Comparison of ENCODE assay signal across 8 mouse cellular contexts in the genomic region with DNA sequence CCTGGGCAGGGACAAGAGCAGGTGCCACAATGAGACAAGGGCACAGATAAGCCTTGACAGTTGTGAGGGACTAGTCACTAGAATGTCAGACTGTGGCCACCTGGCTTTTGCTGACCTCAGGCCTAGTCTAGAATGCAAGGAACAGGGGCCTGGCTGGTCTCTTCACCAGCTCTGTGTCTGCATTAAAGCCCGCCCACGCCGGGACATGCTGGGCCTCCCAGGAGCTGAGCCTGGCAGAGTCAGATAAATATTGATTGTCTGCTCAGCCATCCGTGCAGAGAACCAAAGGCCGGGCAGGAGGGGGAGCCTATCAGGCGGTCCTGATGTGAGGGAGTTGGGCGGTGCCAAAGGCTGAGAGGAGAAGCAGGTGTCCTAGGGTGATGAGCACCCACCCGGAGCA. TPM values are rescaled to one million over a fixed set of nuclear protein-coding genes. Genes with fewer than 3 reads are reported as not detected.
DNase-seq lines count a peak whose midpoint lies in the region; ATAC-seq and TF ChIP-seq lines count a peak whose summit lies in the region.

No protein-coding gene starts in this region.

- H3K27me3 ChIP-seq in kidney, embryonic 15.5 days: no peaks in the 10 kb centered on the region
- H3K27me3 ChIP-seq in kidney, adult 2 months (replicated peaks; ENCODE audit: control insufficient read depth, insufficient read depth, low read length): no peaks in the 10 kb centered on the region
- no peaks in the 10 kb centered on the region for H3K27me3 ChIP-seq in forebrain, postnatal 0 days (ENCODE audit: insufficient read depth, low read length)

- WGBS in kidney, embryonic 15.5 days: 22% methylated on average over 8 of the region's 8 CpGs
- 44% methylated on average over 8 of the region's 8 CpGs for WGBS in kidney, adult 2 months
- WGBS in forebrain, postnatal 0 days: 8% methylated on average over 8 of the region's 8 CpGs

- peak overlapping the region; percentile 79 for H3K27ac ChIP-seq in kidney, embryonic 15.5 days
- no peak overlapping the region for H3K27ac ChIP-seq in kidney, adult 2 months (ENCODE audit: insufficient read depth, low read depth, low read length)
- H3K27ac ChIP-seq in forebrain, postnatal 0 days (ENCODE audit: low read depth, low read length): no peak overlapping the region

- DNase-seq in kidney, adult 2 months: no peak
- DNase-seq in adrenal gland, postnatal 36 days: peak; percentile 22 to 23
- DNase-seq in forebrain, postnatal 0 days: no peak
- DNase-seq in mesoderm, embryonic 11.5 days (ENCODE audit: low read depth, low spot score): peak; percentile 69
- peak; percentile 76 for DNase-seq in yolk sac, embryonic 10.5 days (ENCODE audit: low spot score)
- no peak for DNase-seq in left cerebral cortex, adult 11 months (ENCODE audit: low spot score)
- no peak for DNase-seq in cerebellum, adult 11 months

- TF ChIP-seq CTCF in kidney, adult 2 months (conservative IDR thresholded peaks at IDR 0.05; ENCODE audit: insufficient read depth, insufficient read length, low read depth, low read length): no peak
- TF ChIP-seq CTCF in forebrain, postnatal 0 days (IDR thresholded peaks at IDR 0.05; ENCODE audit: low read depth): no peak

- peak; percentile 95 for ATAC-seq in kidney, embryonic 15.5 days (replicated peaks; ENCODE audit: low FRiP score)
- ATAC-seq in forebrain, postnatal 0 days: peak; percentile 43

- no peaks in the 10 kb centered on the region for H3K36me3 ChIP-seq in kidney, embryonic 15.5 days
- H3K36me3 ChIP-seq in kidney, adult 2 months (ENCODE audit: control insufficient read depth, insufficient read depth, low read length): no peaks in the 10 kb centered on the region
- no peaks in the 10 kb centered on the region for H3K36me3 ChIP-seq in forebrain, postnatal 0 days (ENCODE audit: insufficient read depth)

- H3K9ac ChIP-seq in kidney, embryonic 15.5 days: no peak overlapping the region
- H3K9ac ChIP-seq in forebrain, postnatal 0 days: no peak overlapping the region

- peaks cover 32% of the 10 kb centered on the region for H3K4me1 ChIP-seq in kidney, embryonic 15.5 days
- H3K4me1 ChIP-seq in kidney, adult 2 months (ENCODE audit: control insufficient read depth, insufficient read depth, low read length): no peaks in the 10 kb centered on the region
- no peaks in the 10 kb centered on the region for H3K4me1 ChIP-seq in forebrain, postnatal 0 days (ENCODE audit: insufficient read depth)

- TF ChIP-seq POLR2A in kidney, adult 2 months (IDR thresholded peaks at IDR 0.05; ENCODE audit: low read depth, low read length): no peak

- no peak overlapping the region for H3K4me3 ChIP-seq in kidney, embryonic 15.5 days (replicated peaks)
- H3K4me3 ChIP-seq in kidney, adult 2 months (ENCODE audit: insufficient read depth, low read depth, low read length): no peak overlapping the region
- H3K4me3 ChIP-seq in forebrain, postnatal 0 days (ENCODE audit: low read depth, low read length): no peak overlapping the region

- no peak overlapping the region for H3K4me2 ChIP-seq in kidney, embryonic 15.5 days
- no peak overlapping the region for H3K4me2 ChIP-seq in forebrain, postnatal 0 days (ENCODE audit: low read depth)

- H3K9me3 ChIP-seq in kidney, embryonic 15.5 days (replicated peaks): no peaks in the 10 kb centered on the region
- H3K9me3 ChIP-seq in forebrain, postnatal 0 days (ENCODE audit: low read length): no peaks in the 10 kb centered on the region

RNA-seq across cellular contexts. Expression of a gene that starts 24.7 kb away (rescaled TPM):
- 7.2 and 8.5 TPM in 2 replicates for polyA plus RNA-seq in kidney, embryonic 15.5 days (2015; fragmentation: Nextera tagmentation; extraction: Ambion mirVana)
- 4.9 and 6.1 TPM in 2 replicates for polyA plus RNA-seq in kidney, adult 2 months (2012; rRNA removed)
- total RNA-seq in adrenal gland, postnatal 36 days (2021): 10 to 100 TPM; 21.8 to 34.7 TPM
- total RNA-seq in forebrain, postnatal 0 days (2014; rRNA removed): 60.2 and 69.1 TPM in 2 replicates
- polyA plus RNA-seq in forebrain, postnatal 0 days (2015; fragmentation: Nextera tagmentation; extraction: Ambion mirVana): 6.5 and 11.4 TPM in 2 replicates

Comparison
In these comparisons a context has a peak if more than half of its experiments do, and no peak if none do; other contexts are left out.
1. DNase-seq: peak in adrenal gland, postnatal 36 days (2 of 2), mesoderm, embryonic 11.5 days (single experiment) and yolk sac, embryonic 10.5 days (single experiment); none in kidney, adult 2 months (single experiment), forebrain, postnatal 0 days (single experiment), left cerebral cortex, adult 11 months (single experiment) and cerebellum, adult 11 months (single experiment).